Mouse (Mus musculus): ENCODE measurements around the gene Trit1.
"Not testable (repeated sequence)": the region's sequence is repeated elsewhere in the genome, so short reads cannot be mapped to it uniquely, and the experiment has no call there.

Trit1 gene

GRCm38 (mm10) chr4:122998537-122999262, 17.7 kb upstream of the Trit1 start:
- DNase-seq: peak; percentile 98

DNA sequence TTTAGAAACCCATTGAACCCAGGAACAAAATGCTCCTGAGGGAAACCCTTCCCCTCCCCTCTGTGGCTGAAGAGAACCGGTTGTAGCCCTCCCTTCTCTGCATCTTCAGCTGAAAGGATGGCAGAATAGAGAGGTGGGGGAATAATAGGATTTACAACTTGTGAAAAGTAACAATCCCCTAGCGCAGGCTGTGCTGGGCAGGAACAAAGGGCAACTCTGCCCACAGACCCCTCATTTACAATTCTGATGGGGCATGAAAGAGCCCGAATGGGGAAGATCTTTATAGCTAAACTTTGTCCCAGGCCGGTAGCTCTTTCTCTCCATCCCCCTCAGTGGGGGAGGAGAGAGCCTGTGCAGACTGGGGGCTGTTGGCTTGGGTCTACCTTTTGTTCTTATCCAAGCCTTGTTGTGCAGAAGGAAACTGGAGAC, 17.1 kb upstream of the Trit1 start:
- no peak for DNase-seq

DNA sequence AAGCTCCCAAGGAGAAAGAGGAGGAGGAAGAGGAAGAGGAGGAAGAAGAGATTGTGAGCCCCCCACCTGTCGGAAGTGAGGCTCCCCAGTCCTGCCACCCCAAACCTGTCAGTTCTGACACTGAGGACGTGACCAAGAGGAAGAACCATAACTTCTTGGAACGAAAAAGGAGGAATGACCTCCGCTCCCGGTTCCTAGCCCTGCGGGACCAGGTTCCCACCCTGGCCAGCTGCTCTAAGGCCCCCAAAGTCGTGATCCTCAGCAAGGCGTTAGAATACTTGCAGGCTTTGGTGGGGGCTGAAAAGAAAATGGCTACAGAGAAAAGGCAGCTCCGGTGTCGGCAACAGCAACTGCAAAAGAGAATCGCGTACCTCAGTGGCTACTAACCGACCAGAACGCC, 16.3 kb upstream of the Trit1 start:
- no peak for DNase-seq

DNA sequence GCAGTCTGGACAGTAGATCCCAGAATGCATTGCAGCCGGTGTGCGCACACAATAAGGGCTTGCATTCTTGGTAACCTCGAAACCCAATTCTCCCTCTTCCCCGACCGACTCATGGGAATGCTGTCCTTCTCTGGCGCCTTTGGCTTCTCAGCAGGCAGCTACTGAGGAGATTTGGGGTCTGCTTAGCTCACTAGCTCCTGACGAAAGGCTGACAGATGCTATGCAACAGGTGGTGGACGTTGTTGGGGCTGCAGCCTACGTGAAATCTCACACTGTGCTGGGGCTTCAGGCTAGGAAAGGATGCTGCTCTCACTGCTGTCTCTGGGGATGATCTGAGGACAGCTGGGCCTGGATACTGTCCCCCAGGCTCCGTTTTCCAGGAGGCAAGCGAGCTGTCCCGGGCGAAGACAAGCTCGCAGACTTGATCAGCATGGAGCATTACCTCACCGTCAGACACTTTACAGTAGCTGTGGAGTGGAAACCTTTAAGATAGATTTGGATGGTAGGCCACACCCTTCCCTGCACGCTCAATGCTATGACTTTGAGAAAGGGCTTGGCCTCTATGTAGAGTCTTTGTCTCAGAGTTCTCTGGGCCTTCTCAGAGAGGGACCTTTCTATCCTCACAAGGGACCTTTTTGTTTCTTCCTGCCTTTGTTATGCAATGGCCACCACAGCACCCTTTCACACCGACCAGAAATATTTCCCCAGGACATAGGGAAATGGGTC, 15.6 kb upstream of the Trit1 start:
- DNase-seq: peak; percentile 72

DNA sequence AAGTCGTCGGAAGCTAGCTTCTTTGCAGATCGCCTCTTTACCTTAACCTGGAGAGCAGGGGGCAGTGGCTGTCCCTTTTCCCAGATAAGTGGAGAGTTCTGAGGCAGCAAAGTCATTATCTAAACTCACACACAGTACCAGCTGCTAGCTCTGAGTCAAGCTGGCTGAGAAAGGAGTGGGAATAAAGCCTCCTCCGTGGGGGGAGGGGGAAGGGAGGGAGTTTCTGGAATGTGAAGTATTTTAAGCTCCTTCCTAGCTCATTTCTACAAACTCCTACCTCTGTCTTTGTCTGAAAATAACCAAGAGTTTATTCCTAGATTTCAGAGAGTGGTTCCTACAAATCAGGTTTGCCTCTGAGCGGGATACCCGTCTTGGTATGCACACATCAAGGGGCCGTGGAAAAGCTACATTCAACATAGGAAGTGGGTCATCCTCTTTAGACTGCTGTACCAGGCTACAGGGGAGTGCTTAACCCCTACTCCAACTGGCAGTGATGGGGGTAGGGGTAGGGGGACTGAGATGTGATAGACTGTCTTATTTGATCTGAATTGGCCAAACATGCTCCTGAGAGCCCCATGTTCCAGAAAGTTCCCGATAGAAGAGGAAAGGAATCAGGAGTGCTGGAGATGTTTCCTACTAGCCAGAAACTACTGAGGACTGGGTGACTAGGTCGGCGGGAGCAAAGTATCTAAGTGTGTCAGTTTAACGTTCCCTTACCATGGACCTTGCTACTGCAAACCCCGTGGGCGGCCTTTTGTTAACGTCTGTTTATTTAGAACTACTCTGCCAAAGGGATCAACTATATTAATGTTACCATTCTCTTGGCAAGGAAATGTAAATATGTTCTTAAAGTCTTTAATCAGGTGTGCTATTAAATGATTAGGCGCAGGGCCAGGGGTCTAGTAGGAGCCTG, 11.1 kb upstream of the Trit1 start:
- peak; percentile 59 for DNase-seq

DNA sequence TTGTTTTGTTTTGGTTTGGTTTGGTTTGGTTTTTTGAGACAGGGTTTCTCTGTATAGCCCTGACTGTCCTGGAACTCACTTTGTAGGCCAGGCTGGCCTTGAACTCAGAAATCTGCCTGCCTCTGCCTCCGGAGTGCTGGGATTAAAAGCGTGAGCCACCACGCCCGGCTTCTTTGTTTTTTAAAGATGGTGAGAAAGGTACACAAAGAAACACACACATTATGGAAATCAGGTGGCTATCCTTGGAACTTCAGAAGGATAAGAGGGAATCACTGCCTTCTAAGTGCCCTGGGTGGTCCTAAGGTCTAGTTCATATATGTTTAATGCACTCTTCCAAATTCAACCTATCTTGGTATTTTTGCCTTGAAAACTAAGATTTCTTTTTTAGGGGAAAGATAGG, 3.9 kb upstream of the Trit1 start:
- not testable (repeated sequence) for DNase-seq

GRCm38 (mm10) chr4:123013346-123013945, 3.0 kb upstream of the Trit1 start:
- no peak for DNase-seq

DNA sequence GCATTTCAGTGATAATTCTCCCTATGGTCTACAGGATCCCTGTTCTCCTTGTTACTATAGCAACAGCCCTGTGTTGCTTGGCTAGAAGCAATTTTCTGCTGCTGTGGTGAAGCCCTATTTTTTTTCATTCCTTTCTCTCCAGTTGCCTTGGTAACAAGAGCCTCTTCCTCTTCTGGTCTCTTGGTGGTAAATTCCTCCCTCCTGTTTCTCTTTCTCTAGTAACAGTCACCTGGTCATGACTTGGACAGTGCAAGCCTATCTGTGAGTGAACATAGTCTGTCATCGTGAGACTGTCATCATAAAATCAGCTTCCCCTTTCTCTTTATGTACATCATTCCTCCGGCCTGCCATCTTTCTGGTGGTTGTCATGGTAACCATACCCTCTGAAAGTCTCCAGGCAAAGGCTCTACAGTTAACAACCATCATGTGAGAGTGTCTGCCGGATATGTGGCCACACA, 2.4 kb upstream of the Trit1 start:
- peak; percentile 85 for DNase-seq

- no peak for DNase-seq
Observed at GRCm38 (mm10) chr4:123014501-123015282, 1.7 kb upstream of the Trit1 start.

- DNase-seq: no peak
Observed at GRCm38 (mm10) chr4:123021591-123021990, 5.2 kb downstream of the Trit1 start.

DNA sequence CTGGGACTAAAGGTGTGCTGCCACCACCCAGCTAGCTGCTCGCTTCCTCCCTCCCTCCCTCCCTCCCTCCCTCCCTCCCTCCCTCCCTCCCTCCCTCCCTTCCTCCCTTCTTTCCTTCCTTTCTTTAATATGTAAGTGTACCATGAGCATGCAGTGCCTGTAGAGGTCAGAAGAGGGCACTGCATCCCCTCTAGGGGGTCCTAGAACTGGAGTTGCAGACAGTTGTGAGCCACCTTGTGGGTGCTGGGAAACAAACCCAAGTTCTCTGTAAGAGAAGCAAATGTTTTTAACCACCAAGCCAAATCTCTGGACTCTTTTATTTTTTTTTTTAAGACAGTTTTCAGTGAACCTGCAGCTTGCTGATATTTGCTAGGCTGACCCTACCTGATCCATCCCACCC, 6.5 kb downstream of the Trit1 start:
- no peak for DNase-seq

DNA sequence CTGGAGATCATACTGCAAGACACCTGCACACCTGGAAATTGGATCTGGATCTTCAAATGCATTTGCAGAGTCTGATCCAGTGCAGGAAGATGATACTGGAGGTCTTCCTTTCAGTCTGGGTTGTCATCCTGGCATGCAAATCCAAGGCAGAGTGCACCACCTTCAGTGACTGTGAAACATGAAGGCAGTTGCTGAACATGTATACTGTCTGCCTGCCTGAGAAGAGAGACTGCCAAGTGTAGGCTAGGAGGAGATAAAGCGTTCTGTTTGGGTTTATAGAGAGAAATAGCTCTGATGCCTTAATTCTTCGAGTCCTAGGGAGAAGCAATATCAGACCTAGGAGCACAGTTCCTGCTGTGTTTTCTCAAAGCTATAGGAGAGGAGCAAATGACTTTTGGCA, 9.0 kb downstream of the Trit1 start:
- DNase-seq: no peak

- no peak for DNase-seq
Observed at GRCm38 (mm10) chr4:123026161-123026560, 9.8 kb downstream of the Trit1 start.

DNA sequence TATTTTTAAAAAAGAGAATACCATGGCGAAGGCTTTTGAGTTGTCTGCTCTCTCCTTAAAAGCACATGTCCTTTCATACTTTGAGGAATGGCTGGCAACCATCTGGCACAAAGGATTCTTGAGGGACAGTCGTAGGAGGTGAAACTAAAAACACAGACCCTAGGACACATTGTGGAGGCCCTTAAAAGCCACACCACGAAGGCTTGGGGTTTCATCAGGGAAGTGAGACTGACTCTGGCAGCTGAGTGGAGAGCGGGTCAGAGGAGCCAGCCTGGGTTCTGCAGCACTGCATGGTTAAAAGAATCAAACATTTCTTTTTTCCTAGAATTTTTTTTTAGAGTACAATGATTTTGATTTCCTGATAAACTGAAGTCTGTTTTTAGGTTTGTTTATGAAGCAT, 10.2 kb downstream of the Trit1 start:
- no peak for DNase-seq

DNA sequence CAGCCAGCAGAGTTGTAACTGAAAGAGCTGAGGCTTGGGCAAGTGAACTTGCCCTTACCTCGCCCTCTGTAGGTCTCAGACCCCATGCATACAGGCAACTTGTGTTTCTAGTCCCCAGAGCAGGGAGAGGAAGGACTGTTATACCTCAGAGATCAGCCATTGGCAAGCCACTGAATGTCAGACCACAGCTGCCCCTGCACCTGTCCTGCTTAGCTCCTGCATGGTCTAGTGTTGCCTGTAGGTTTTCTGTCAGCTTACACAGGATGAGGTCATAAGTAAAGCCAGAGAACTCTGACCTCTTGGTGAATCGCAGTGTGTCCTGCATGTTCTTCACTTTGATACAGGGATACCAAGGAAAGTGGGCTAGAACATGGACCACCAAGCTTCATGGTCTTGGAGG, 18.4 kb downstream of the Trit1 start:
- DNase-seq: no peak

DNA sequence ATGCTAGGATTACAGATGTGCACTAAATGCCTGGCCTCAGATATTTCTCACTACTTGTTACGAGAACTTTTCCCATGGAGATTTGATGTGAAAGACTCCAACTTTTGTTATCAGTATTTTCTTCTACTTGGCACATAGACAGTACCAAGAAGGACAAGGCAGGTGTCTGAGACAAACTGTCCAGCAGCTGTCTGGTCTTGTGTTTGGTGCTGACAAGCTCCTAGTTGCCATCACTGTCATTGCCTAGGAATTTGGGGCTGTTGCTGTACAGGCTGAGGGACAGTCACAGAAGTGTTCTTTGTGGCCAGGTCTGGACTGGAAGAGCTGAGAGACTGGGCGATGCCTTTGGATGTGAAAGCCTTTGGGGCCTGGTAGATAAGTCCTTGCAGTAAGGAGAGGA, 19.2 kb downstream of the Trit1 start:
- no peak for DNase-seq

DNA sequence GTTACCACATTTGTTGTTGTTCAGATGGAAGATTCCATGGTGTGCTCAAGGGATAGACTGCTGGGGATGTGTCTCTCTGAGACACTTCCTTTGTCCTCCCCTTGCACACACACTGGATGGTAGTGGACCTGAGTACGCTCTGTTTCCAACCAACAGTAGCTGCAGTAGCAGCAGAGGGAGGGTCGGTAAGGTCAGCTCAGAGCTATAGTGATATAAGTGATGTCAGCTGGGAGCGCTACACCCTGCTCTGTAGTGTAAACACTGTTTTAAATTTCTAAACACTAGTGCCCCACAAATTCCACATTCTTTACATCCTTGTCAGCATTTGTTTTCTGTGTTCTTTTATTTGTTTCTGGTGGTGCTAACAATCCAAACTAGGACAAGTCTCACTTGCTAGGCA, 20.3 kb downstream of the Trit1 start:
- DNase-seq: no peak

- no peak for DNase-seq
Observed at GRCm38 (mm10) chr4:123041131-123041530, 24.7 kb downstream of the Trit1 start.

DNA sequence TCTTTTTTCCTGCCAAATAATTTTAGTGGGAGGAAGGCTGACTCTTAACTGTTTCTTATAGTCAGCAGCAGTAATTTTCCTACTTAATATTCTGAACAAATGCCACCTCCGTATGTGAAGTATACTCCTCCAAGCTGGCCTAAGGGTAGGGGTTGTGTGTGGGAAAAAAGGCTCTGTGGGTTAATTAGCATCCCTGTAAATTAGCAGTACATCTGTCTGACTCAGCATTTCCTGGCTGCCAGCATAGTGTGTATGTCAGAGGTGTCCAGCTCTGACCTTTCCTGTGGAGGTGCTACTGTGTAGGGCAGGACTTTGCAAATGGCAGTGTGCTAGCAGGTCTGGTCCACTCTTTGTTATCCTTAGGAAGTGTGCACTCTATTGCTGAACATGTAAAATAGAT, 27.5 kb downstream of the Trit1 start:
- no peak for DNase-seq

GRCm38 (mm10) chr4:123044842-123045241, 28.4 kb downstream of the Trit1 start:
- no peak for DNase-seq

DNA sequence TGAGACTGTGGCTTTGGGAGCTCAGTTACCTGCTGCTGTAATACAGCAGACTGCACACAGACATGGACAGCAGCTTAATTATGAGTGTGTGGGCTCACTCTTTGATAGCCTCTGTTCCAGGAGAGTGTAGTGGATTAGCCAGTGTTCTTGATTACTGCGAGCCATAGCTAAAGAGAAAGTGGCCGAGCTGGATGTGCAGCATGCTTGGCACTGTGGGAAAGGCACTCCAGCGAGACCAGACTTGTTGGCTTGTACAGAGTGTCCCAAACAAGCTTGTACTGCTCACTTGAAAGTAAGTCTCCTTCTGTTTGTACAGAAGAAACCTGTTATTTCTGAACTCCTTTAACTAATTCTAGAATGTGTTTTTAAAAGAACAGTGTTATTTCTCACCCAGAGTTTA, 29.9 kb downstream of the Trit1 start:
- no peak for DNase-seq

DNA sequence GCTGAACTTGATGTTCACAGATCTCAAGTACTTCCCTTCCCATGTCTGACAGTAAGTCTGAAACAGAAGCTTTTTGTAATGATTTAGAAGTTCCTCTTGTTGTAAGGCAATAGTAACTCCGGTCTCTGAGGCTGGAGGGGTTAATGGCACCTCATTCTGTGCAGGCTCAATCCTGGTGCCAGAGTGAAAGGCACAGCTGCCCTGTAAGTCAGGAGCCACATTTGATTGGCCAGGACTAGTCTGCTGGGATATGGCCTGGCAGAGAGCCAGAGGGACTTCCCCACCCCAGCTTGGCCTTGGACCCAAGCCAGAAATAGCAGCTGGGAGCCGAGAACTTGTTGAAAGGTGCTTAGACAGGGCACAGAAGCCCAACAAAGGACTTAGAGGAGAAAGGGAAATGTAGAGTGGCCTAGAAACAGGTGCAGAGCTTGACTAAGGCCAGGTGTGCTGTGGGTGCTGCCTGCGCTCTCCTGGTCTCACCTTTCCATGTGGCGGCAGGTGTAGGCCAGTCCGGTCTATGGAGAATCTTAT, 34.3 kb downstream of the Trit1 start:
- peak; percentile 98 for DNase-seq

Measured in retina, postnatal 1 day (tissue).